In the genomic region with DNA sequence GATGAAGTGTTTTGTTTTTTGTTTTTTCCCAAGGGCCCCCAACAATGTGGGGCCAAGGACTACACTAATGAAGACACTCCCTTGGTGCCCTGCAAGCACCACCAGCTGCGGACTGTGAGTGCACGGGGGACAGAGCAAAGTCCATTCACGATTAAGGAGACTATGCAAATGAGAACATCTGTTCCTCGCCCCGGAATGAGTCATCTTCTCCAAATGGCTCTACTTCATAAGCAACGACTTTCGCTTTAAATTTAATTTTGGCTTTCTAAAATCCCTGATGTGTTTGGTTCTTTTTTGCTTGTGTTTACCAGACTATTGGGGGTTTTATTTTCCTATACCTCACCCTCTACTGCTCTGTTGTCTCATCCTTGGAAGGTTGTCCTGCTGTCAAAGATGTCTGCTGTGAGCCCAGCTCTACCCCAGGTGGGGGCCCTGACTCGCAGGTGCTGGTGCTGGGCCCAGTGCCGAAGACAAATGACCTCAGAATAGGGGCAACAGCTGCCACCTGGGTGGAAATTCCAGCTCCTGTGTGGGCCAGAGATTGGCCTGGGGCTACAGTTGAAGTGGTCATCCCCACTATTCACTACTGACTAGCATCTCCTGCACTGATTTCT, we compare ENCODE assay signal across 15 mouse cellular contexts. TPM values are rescaled to one million over a fixed set of nuclear protein-coding genes. Genes with fewer than 3 reads are reported as not detected.
A peak's percentile ranks its signal among the peaks of the same experiment; 100 is the strongest.
DNase-seq lines count a peak whose midpoint lies in the region; ATAC-seq and TF ChIP-seq lines count a peak whose summit lies in the region.
"Had no signal": no experiment of that assay in that cellular context is flagged by ENCODE, and none has a peak within 500 bp of the region (broad histone marks: within the 10 kb centered on the region; RNA-seq: fewer than 3 reads in every experiment).

No protein-coding gene starts in this region.

- ATAC-seq in hindbrain, embryonic 12.5 days (ENCODE audit: low FRiP score): 0 out of 2 replicates have a peak, but pooled peaks have one; percentile 43
- no peak for ATAC-seq in hindbrain, embryonic 16.5 days
- ATAC-seq in Patski: peak; percentile 19

- no peak overlapping the region for H3K4me2 ChIP-seq in hindbrain, embryonic 12.5 days (replicated peaks)
- no peak overlapping the region for H3K4me2 ChIP-seq in hindbrain, embryonic 16.5 days (ENCODE audit: low read length)
- H3K4me2 ChIP-seq: limb, embryonic 13.5 days; midbrain, embryonic 11.5 days had no signal

- H3K4me3 ChIP-seq in hindbrain, embryonic 12.5 days: no peak overlapping the region
- H3K4me3 ChIP-seq in hindbrain, embryonic 16.5 days (ENCODE audit: low read length): no peak overlapping the region
- no peak overlapping the region for H3K4me3 ChIP-seq in left cerebral cortex, adult 2 months
- H3K4me3 ChIP-seq: forebrain, embryonic 10.5 days; heart, adult 2 months; limb, embryonic 13.5 days had no signal

- intact Hi-C loops in left cerebral cortex, adult 2 months (cut with DNase I): loop anchor here (1.0 to 2.0 kb wide), 3 partner anchors 14 to 54 kb away; a partner anchor contains a TSS

- H3K4me1 ChIP-seq in hindbrain, embryonic 12.5 days: no peaks in the 10 kb centered on the region
- H3K4me1 ChIP-seq in hindbrain, embryonic 16.5 days (ENCODE audit: control insufficient read depth, insufficient read depth, low read depth, low read length): no peaks in the 10 kb centered on the region
- H3K4me1 ChIP-seq: forebrain, embryonic 10.5 days; limb, embryonic 13.5 days had no signal

- H3K9me3 ChIP-seq in hindbrain, embryonic 12.5 days (replicated peaks): no peaks in the 10 kb centered on the region
- H3K9me3 ChIP-seq in hindbrain, embryonic 16.5 days (ENCODE audit: control insufficient read depth, low read length): no peaks in the 10 kb centered on the region
- H3K9me3 ChIP-seq: forebrain, embryonic 10.5 days; limb, embryonic 13.5 days had no signal

- TF ChIP-seq CTCF in Patski (IDR thresholded peaks at IDR 0.05): no peak
- no peak for TF ChIP-seq CTCF in left cerebral cortex, adult 2 months (IDR thresholded peaks at IDR 0.05)

- POLR2A ChIA-PET in Patski (lab: Charles Lee): no interaction called here

- H3K27ac ChIP-seq in hindbrain, embryonic 12.5 days: no peak overlapping the region
- H3K27ac ChIP-seq in hindbrain, embryonic 16.5 days (ENCODE audit: low read depth, low read length): no peak overlapping the region
- H3K27ac ChIP-seq in left cerebral cortex, adult 2 months: peak overlapping the region; percentile 80
- H3K27ac ChIP-seq: forebrain, embryonic 10.5 days; heart, adult 2 months; limb, embryonic 13.5 days; stomach, postnatal 0 days had no signal

- no peaks in the 10 kb centered on the region for H3K27me3 ChIP-seq in hindbrain, embryonic 12.5 days
- H3K27me3 ChIP-seq in hindbrain, embryonic 16.5 days (replicated peaks; ENCODE audit: control insufficient read depth, insufficient read depth, low read length): no peaks in the 10 kb centered on the region
- H3K27me3 ChIP-seq in Patski: peaks cover 17% of the 10 kb centered on the region
- H3K27me3 ChIP-seq: limb, embryonic 13.5 days had no signal

- WGBS in hindbrain, embryonic 12.5 days: 41% methylated on average over 9 of the region's 9 CpGs
- 41% methylated on average over 9 of the region's 9 CpGs for WGBS in hindbrain, embryonic 16.5 days

- CTCF ChIA-PET in Patski (lab: Charles Lee): interaction anchor here (0.7 kb wide), 1 partner anchor 11 kb away, joined by 3 read pairs; no protein-coding TSS in a partner anchor

- in situ Hi-C loops in Patski (cut with MboI; ENCODE audit: low pct_unique_long_range_greater_than_20kb): no loop called here

- H3K9ac ChIP-seq in hindbrain, embryonic 12.5 days: no peak overlapping the region
- no peak overlapping the region for H3K9ac ChIP-seq in hindbrain, embryonic 16.5 days (ENCODE audit: low read depth, low read length)
- H3K9ac ChIP-seq: limb, embryonic 13.5 days had no signal

- peak; percentile 94 for DNase-seq in A20 (ENCODE audit: low read depth, low spot score)
- DNase-seq in Patski (ENCODE audit: low read depth, low spot score): no peak
- DNase-seq in left cerebral cortex, adult 2 months (ENCODE audit: extremely low spot score in 1 of 2, low spot score in 2 of 2): peak in 1 of 2 experiments; percentile 51
- DNase-seq in cerebellum, postnatal 4 days (ENCODE audit: low spot score in 2 of 2): no peak
- DNase-seq in retina, embryonic 14.5 days (ENCODE audit: low spot score): no peak
- no peak for DNase-seq in gastrocnemius, postnatal 4 days (ENCODE audit: low spot score in 2 of 2)
- DNase-seq: B cell, adult 2 months; cerebellum, adult 8-10 months; heart, adult 2 months had no signal

- no peaks in the 10 kb centered on the region for H3K36me3 ChIP-seq in hindbrain, embryonic 12.5 days
- H3K36me3 ChIP-seq in hindbrain, embryonic 16.5 days (ENCODE audit: control insufficient read depth, insufficient read depth, low read length): no peaks in the 10 kb centered on the region
- H3K36me3 ChIP-seq: forebrain, embryonic 10.5 days; limb, embryonic 13.5 days had no signal

RNA-seq across cellular contexts. Expression of a gene that starts 14.0 kb away (rescaled TPM):
- 26.5 and 27.9 TPM in 2 replicates for polyA plus RNA-seq in hindbrain, embryonic 12.5 days (2016; fragmentation: Nextera tagmentation; extraction: Ambion mirVana)
- polyA plus RNA-seq in hindbrain, embryonic 16.5 days (2015; fragmentation: Nextera tagmentation; extraction: Ambion mirVana): 87.3 and 96.0 TPM in 2 replicates
- 5.6 TPM for polyA plus RNA-seq in Patski (2021)
- total RNA-seq in left cerebral cortex, adult 2 months (2021): 100 to 1,000 TPM; 114 to 124 TPM
- 1 to 10 TPM in 1 of 2 experiments, under 1 TPM in 1; 0.75 to 1.5 TPM for total RNA-seq in gastrocnemius, postnatal 4 days (2021)
